Mouse (Mus musculus) CD8-positive naive resting alpha-beta T cell, adult 2 months (primary cell): ENCODE measurements around the gene Mn1.

Experiments used
- DNase-seq, 2 experiments: peaks; one replicate each; pipeline ENCODE4 v3.0.0; 2022; ENCODE audit warnings: low read depth in 2 of 2, low spot score in 2 of 2

The Mn1 gene

DNA sequence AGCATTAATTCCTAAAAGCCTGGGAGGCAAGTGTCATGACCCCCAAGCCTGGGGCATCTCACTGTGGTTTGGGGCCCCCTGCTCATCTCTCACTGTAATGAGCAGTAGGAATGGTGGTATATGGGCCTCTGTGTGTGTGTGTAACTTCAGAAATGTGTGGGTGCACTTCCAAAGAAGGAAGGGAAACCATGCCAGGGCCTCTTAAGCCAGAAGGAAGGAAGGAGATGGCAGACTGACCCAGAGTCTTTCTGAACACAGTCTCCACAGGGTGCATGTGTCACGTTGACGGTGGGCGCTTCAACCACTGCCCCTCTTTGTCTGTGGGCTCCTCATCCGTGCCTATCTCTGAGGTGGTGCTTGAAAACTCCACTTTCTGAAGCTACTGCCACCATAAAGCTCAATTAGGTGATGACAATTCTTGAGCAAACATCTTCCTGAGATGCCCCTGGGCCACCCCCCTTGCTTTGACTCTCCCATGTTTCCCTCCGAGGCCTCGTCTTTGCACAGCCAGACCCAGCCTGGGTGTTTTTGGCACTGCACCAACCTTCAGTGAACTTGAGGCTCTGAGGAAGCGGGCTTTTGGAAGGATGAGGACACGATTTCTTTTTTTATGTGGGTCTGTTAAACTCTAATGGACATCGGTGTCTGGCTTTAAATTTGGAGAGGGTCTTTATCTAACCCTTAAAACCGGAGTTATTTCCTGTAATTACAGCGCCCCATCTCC, 14.0 kb downstream of the Mn1 start:
- no peak for DNase-seq

DNA sequence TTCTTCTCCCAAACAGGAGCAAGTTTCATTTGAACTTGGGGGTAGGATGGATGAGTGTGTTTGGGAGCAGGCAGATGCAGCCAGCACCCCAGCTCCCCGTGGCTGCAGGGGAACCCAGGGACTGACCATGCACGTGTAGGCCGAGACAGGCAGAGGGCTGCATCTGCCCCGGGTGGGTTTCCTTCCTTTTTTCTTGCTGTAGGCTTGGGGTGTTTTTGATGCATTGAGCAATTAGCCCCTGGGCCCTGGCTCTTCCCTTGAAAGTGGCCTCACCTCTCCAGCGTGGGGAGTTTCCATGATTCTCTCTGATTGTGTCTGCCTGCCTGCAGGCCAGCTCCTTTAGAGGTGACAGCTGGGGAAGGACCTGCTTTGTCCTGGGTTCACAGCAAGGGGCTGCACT, 15.7 kb downstream of the Mn1 start:
- no peak for DNase-seq

DNA sequence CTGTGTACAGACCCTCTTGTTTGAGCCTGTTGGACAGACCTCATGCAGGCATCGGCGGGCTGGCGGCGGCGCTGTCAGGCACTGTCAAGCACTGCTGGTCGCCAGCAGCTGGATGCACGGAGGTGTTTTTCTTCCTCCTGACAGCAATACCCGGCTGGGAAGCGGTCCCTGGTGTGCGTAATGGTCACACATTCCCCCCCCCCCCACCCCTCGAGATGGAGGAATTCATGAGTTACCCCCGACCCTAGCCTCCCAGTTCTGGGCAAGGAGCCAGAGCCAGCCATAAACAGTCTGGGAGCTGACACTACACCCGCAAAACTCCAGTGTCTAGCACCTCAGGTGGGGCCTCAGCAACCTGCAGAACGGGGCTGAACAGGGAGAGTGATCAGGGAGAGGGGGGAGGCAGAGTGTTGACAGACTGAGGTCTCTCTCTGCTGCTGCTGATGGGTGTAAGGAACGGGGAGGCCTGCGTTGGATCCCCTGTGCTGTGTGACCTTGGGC, 17.2 kb downstream of the Mn1 start:
- no peak for DNase-seq

DNA sequence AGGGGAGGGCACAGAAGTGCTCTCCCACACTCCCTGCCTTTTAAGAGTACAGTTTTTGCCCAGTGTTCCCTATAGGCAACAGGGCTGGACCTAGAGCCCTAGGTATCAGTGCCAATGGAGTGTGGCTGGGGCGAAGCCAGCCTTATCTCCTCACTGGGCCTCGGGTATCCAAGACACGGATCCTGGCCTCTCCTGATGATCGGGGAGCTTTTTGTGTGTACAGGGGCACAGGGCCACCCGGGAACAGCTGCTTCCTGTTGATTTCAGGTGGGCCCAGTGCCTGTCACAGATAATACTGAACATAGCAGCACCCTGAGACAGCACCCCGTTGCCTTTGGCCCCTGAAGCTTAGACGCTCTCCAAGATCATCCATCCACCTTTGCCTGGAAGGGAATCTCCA, 19.1 kb downstream of the Mn1 start:
- DNase-seq, result no peak

DNA sequence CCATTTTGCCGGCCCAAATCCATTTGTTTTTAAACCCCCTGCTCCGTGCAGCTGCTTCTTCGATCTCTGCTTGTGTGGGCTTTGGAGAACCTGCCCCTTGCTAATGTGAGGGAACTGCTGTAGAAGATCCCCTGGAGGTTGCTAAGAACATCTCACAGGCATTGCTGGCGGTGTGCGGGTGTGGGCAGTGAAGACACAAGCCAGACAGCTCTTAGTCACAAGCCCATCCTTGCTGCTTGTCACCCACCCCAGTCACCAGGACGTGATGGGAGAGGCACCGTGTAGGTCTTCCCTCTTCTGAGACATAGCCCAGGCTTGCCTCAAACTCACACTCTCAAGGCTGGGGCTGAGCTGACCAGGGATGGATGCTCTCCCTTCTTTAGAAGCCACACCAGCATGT, 20.0 kb downstream of the Mn1 start:
- DNase-seq, result no peak

DNA sequence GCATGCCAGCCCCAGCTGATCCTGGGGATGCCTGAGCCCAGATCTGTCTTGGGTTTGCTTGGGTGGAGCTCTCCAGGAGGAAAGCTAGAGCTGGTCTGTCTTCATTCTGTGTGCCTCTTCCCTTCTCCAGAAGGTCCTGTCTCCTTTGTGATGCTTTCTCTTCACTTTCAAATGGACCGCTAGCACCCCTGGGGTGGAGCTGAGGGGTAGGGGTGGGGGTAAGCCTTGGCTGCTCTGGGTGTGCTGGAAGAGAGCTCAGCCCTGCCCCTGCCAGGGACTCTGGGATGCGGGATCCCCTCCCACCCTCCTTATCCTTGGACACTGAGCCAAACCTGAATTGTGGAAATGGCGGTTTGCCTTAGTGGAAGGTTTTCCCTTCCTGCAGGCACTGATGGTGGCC, 21.2 kb downstream of the Mn1 start:
- DNase-seq, result no peak

DNA sequence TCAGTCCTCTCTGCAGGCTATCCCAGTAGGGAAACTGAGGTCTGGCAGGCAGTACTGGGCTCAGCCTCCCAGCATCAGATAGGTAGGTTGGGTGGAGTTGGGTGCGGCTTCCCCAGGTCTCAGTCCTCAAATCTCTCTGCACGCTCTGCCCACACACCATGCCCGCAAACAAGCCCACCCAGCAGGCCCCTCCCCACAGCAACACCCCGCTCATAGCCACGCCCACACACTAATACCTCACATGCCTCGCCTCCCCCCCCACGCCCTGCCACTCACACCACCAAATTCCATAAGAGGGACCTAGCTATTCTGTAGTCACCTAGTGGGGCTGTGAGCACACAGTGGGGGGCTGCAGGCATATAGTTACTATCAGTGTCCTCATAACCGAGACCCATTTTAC, 21.7 kb downstream of the Mn1 start:
- no peak for DNase-seq

DNA sequence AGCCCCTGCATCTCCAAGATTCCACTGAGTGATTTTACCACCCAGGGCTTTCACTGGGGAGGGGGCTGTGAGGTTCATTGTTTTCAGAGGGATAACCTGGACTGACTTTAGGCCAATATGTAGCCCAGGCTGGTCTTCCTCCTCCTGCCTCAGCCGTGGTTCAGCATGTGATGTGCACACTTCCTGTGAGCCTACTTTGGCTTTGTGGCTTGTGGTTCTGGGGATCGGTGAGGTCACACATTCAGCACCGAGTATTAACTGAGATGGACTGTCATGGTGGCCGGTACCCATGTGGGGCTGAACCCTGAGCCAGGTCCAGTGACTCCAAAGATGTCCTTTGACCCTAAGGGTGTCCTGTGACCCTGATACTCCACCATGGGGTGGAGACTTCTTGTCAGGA, 23.1 kb downstream of the Mn1 start:
- DNase-seq, result no peak

DNA sequence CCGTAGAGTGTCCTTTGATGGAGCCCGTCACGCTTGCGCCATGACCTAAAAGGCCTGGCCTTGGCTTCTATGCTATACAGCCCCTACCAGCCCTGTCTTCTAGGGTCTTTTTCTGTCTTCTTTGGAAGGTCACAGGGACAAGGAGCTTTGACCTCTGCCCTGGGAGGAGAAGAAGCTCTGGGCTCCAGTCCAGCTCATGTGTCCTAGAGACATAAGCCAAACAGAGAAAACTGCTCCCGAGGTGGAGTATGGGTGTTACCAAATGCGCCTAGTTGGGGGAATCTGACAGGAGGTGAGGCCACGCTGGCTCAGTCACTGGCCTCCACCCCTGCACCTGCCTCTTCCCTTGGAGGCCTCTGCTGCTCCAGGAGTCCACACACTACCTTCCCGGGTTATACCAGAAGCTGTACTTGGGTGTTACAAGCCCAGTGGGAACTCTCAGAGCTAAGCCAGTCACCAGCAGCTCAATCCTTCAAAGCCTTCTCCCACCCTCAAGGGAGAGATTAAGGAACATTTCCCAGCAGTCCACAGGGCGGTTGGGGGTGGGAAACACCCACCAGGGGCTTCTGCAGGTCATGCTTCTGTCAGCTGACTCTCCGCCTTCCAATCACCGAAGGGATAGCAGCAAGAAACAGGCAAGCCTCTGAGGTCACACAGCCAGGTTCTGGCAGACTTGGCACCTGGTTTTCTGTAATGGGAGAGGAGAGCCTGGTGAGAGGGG, 25.1 kb downstream of the Mn1 start:
- DNase-seq, result no peak

DNA sequence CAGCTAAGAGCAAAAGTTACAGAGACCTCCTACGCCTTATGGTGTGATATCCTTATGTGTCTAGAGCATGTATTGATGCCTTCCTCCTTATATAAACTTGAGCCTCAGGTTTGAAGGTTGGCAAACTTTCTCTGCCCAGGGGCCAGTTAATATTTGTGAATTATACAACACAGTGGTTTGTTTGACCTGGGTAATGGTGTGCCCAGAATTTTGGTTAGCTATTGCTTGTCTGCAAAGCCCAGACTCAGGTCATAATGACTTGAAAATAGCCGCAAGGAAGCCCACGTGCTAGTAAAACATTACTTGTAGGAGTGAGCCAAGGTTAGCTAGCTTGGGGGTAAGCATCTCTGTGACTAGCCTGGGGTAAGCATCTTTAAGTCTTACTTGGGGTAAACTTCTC, 26.5 kb downstream of the Mn1 start:
- no peak for DNase-seq

DNA sequence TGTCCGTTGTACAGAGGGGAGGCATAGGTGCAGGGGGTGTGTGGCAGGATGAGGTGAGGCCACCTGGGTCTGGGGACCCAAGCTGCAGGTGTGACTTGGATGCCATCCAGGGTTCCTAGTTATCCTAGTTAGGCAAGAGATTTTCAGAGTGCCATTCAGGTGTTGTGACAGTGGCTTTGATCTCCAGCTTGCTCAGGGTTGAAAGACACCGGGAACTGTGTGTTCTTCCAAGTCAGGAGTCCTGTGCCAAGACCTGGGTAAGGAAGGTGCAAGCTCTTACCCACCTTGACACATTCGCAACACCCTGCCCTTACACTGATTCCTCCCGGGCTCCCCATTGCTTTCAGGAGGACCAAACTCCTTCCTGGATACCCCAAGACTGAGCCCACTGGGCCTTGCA, 27.2 kb downstream of the Mn1 start:
- DNase-seq, result no peak

DNA sequence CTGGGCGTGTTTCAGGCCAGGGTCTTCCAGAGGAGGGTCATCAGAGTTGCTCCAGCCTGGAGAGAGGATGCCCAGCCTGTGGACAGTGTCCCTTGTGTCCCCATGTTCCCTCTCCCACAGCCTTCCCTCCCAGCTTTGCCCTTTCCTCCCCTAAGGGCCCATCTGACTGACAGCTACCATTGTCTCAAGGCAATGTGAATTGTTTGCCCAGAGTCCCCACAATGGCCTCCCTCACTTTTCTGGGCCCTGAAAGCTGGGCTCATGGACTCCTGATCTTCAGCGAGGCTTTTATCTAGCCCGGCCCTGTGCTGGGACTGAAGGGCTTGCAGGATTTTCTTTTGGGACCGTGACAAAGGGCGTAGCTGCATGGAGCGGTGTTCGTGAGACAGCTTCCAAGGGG, 29.5 kb downstream of the Mn1 start:
- no peak for DNase-seq

DNA sequence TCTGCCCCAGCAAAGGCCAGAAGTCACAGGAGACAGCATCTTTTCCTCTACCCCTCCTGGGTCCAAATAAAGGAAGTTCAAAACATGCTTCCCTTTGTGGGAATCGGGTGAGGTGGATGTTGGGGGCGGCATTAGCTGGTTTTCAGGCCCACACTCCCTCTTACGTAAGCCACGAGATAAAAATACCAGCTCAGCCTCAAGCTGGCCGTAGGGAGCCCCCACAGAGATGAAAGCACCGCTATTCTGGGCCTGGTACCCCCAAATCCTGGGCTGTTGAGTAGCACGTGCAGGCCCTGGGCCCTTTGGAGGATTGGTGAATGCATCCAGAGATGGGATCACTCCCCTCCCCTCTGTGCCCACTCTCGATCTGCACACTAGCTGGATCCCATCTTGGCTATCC, 32.5 kb downstream of the Mn1 start:
- DNase-seq, result no peak

DNA sequence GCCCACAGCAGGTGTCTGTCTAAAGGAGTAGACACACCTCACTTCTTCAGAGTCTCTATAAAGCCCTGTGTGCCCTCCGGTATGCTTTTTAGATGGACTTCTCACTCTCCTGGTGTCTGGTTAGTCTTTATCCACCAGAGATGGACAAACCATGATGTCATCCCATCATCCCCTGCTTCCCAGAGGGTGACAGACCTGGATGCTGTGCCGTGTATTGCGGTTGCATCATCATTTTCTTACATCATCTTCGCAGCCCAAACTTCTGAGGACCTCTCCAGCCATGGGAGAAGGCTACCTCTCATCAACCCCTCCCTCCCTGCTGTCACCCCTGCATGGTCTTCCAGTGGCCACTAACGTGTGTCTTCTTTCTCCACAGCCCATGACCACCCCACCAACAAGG, 37.1 kb downstream of the Mn1 start:
- DNase-seq, result no peak

DNA sequence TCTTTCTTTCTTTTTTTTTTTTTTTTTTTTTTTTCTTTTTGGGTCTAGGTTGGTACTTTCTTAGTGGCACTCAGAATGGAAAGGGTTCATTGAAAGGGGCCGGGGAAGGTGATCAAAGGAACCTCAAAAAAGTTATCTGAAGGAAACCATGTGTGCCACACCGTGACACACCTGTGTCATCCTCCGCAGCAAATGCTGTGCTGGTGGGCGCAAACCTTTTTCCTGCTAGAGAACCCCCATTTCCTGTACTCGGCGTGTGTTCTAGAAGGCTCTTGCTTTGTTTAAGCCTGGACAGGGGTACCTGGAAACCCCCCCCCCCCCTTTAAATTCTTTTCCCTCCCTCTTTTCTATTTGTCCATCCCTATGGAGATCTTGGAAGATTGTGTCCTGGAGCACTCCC, 37.7 kb downstream of the Mn1 start:
- no peak for DNase-seq

DNA sequence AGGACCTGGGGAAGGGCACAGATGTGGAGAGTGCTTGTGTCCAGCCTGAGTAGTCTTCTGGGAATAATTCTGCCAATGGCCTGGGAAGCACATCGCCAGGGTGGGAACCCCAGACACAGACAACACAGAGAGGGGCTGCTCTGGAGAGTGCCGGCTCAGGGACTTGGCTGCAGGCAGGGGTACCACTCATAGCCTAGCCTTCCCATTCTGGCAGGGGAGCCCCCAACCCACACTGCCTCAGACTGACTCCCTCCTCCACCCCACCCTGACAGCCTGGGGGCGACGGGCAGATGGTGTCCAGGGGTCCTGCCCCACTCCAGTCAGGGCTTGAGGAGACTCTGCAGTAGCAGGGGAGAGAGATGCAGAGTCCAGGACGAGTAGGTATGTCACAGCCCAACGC, 41.5 kb downstream of the Mn1 start:
- DNase-seq, result no peak

DNA sequence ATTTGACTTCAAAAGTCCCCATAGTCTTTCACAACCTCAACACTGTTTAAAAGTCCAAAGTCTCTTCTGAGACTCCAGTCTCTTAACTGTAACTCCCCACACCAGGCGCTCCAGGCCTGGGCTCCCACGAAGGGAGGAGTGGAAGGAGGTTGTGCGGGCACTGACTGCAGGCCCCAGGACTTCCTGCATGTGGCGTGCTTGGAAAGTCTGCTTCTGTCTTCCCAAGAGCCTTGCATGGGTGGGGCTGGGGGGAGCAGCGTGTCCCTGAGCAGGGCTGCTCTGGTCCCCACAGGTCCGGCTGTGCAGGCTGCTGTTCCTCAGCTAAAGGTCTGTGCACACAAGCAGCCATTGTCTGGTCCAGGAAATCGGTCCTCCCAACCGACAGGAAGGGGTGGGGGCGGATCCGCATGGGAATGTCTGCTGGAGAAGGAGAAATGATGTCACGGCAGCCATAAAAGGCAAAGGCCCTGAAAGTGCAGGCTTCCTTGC, 48.7 kb downstream of the Mn1 start:
- no peak for DNase-seq

DNA sequence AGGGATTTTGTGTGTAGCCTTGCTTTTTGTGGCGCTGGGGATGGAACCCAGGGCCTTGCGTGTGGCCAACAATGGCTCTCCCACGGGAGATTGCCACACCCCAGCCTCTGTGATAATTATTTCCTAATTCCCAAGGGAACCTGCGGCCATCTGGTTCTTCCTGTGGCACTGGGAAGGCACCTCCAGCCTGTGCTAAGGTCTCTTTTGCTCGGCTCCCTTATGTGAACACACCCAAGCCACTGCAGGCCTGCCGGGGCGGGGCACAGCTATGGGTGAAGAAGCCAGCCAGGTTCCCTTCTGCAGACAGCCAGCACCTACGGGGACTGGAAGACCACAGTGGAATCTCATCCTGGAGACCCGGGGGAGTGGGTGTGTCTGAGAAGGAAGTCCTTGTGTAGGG, 49.3 kb downstream of the Mn1 start:
- DNase-seq, result no peak

DNA sequence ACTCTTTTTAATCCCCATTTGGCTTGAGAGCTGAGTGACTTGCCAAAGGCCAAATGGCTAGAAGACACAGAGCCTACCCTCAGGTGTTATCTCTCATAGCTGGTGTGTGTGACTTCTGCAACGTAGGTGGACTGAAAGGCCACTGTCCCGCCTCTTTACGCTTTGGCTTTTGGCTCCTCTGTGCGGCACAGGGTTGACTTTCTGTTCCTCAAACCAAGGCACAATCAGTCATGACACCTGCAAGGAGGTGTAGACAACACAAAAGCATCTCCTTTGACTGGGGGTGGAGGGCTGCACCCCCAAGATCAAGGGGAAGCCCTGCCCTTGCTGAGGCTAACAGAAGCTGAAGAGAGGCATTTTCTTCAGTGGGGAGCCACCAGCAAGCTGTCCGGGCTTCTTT, 50.5 kb downstream of the Mn1 start:
- DNase-seq, result no peak

DNA sequence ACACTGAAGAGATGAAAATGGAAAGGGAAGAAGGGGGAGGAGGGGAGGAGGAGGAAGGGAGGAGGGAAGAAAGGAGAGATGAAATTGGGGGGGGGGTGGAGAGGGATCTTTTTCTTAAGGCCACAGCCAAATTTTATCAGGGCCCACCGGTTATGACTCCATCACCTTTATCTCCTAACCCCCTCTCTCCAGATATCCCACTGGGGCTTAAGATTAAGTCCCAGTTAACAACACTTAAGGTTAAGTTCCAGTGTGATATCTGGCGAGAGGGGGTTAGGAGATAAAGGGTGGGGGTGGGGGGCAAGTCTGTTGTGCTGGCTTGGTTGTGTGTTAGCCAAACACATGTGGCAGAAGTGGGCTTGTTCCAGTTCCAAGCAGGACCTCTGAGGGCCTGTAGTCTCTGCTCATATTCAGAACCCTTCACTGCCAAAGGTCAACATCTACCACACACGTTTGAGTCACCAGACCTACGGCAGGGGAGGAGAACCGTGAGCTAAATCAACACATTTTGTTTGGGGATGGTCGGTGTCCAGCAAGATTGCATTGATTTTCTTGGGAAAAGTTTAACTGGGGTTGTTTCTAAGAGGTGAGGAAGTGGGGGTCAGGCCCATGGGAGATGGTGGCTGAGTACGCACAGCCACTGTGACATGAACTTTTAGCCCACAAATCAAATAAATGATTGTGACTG, 52.2 kb downstream of the Mn1 start:
- DNase-seq, result no peak

DNA sequence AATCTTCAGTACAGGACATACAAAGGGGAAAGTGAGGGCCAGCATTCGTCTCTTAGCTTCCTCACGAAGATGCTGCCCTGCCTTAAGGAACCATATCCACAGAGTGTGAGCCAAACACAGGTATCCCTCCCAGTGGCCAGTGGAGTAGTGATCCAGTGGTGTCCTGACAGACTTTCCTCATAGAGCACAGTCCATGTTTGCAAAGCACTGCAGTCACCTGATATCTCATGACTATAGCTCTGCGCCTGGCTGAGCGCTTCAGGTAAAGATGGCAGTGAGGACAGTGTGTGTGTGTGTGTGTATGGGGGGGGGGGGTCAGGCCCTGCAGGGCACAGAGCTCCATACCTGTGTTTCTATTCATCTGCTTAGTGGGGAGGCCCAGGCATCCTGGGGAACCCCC, 53.7 kb downstream of the Mn1 start:
- DNase-seq, result no peak

DNA sequence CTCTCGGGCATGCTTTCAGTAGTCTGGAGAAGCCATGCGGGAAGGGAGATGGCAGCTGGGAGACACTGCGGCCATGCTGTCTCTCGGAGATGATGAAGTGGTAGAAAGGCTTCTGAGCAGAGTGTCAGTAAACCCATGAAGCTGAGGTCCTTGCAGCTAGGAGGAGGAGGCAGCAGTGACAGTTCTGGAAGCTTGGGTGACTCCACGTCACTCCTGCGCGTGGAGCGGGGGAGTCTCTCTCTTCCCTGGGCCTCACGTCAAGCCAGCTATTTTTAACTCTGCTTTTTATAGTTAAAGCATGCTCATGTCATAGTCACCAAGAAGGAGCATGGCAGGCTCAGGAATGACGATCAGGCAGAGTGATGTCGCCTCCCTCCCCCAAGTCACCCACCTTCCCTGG, 56.3 kb downstream of the Mn1 start:
- DNase-seq, result no peak
